Mouse (Mus musculus): ENCODE measurements around the gene Napepld. TPM values are rescaled to one million over a fixed set of nuclear protein-coding genes. Genes with fewer than 3 reads are reported as not detected.
"Not testable (repeated sequence)": the region's sequence is repeated elsewhere in the genome, so short reads cannot be mapped to it uniquely, and the experiment has no call there.

Napepld gene
- polyA plus RNA-seq, 1 experiment from 2014 or later = 2.6 TPM

DNA sequence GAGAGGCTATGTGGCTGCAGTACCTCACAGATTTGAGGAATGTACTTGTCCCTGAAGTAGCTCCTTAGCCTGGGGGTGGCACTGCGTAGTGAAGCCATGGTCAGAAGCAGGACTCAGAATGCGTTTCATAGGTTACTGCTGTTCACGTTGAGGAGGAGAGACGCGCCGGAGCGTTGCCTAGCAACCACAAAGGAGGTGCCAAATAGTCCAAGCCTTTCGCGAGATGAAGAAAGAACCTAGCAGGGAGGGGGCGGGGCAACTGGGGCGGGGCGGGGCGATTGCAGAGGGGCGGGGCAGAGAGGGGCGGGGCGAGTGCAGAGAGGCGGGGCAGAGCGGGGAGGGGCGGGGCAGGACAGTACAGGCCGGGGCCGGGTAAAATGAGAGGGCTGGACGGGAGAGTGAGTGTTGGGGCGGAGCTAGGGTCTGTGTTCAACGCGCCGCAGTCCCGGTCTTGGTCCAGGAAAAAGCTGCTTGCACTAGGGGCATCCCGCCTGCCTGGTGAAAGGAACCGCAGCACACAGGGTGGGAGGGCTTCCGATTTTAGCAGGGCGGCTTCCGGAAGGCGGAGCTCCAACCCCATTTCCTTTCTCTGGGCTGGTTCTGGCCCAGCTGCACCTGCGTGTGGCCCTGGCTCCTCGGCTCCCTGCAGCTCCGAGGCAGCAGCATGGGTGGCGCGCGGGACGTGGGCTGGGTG is 55.6 kb downstream of the Napepld start, which contains the start of the genes Fbxl13 and Armc10:
Fbxl13 (minus strand) TSS at position 196 of the 694 bp plus-strand sequence.
Armc10 (plus strand) TSS at position 375 of the 694 bp plus-strand sequence.
- ATAC-seq = peak; percentile 98
- peak within 1 kb of the TSS; percentile 86 for H3K27ac ChIP-seq (ENCODE audit: low read depth, low read length)
- H3K27me3 ChIP-seq (replicated peaks; ENCODE audit: control insufficient read depth, insufficient read depth, low read length) = no peaks in the 10 kb centered on the region
- peak within 1 kb of the TSS; percentile 79 for H3K4me2 ChIP-seq (ENCODE audit: low read length)
- H3K36me3 ChIP-seq (ENCODE audit: control insufficient read depth, insufficient read depth, low read length) = peaks cover 2% of the 10 kb centered on the region; the same call in 1 of the 2 replicates
- peaks cover 14% of the 10 kb centered on the region for H3K4me1 ChIP-seq (ENCODE audit: control insufficient read depth, insufficient read depth, low read depth, low read length)
- WGBS = 1% methylated on average over 33 of the region's 40 CpGs
- H3K9me3 ChIP-seq (ENCODE audit: control insufficient read depth, low read length) = no peaks in the 10 kb centered on the region
- peak within 1 kb of the TSS; percentile 91 for H3K4me3 ChIP-seq (ENCODE audit: low read length)
- H3K9ac ChIP-seq (ENCODE audit: low read depth, low read length) = peak within 1 kb of the TSS; percentile 91

DNA sequence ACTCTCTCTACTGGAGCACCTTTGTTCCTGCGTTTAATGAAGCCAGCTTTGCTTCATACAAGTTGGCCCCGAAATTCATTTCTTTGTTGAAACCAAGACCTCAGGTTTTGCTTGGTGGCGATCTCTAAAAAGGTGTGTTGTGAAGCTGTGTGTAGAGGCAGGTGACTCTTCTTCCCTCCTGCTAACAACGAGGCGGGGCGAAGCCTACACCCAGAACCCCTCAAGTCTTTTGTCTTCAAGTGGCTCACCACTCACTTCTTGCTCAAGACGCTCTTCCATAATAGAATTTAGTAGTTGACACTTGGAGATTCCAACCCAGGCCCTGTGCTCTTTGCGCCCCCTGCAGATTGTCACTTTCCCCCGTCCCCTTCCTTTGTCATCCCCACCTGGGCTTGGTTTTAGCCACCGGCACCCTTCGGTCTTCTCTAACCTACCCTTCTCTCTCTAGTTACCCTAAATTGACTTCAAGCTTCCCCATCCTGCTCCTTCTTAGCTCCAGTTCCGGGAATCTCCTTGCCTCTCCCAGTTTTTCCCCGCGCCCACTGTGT is 56.2 kb downstream of the Napepld start:
- peak overlapping the region; percentile 58 for H3K9ac ChIP-seq (ENCODE audit: low read depth, low read length)
- peak overlapping the region; percentile 91 for H3K4me3 ChIP-seq (ENCODE audit: low read length)
- H3K4me1 ChIP-seq (ENCODE audit: control insufficient read depth, insufficient read depth, low read depth, low read length) = peaks cover 14% of the 10 kb centered on the region
- peak overlapping the region; percentile 77 for H3K27ac ChIP-seq (ENCODE audit: low read depth, low read length)
- WGBS = 14% methylated on average over 14 of the region's 14 CpGs
- no peak; the same call in 1 of the 2 replicates for ATAC-seq
- no peaks in the 10 kb centered on the region for H3K36me3 ChIP-seq (ENCODE audit: control insufficient read depth, insufficient read depth, low read length)
- H3K4me2 ChIP-seq (ENCODE audit: low read length) = peak overlapping the region; percentile 79
- no peaks in the 10 kb centered on the region for H3K27me3 ChIP-seq (replicated peaks; ENCODE audit: control insufficient read depth, insufficient read depth, low read length)
- H3K9me3 ChIP-seq (ENCODE audit: control insufficient read depth, low read length) = no peaks in the 10 kb centered on the region

DNA sequence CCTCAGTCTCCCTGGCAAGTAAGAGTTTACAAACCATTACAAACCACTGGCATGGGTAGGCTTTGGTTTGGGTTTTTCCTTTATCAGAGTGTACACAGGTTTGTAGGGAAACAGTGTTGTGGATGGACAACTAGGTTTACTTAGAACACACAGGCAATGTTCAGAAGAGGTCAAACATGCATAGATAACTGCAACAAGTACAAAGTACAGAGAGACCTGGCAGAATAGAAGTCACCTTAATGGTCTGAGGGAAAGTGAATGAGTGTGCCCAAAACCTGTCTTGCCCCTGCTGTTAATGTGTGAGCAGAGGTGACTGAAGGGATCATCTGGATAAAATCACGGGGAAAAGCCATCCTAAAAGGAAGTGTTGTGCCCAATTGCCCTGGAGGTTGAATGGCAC is 57.6 kb downstream of the Napepld start:
- peaks cover 14% of the 10 kb centered on the region for H3K4me1 ChIP-seq (ENCODE audit: control insufficient read depth, insufficient read depth, low read depth, low read length)
- H3K9ac ChIP-seq (ENCODE audit: low read depth, low read length) = no peak overlapping the region
- ATAC-seq = no peak
- no peak overlapping the region for H3K4me3 ChIP-seq (ENCODE audit: low read length)
- no peaks in the 10 kb centered on the region for H3K36me3 ChIP-seq (ENCODE audit: control insufficient read depth, insufficient read depth, low read length)
- 50% methylated on average over 1 of the region's 1 CpGs for WGBS
- H3K9me3 ChIP-seq (ENCODE audit: control insufficient read depth, low read length) = no peaks in the 10 kb centered on the region
- no peak overlapping the region for H3K4me2 ChIP-seq (ENCODE audit: low read length)
- H3K27ac ChIP-seq (ENCODE audit: low read depth, low read length) = no peak overlapping the region
- no peaks in the 10 kb centered on the region for H3K27me3 ChIP-seq (replicated peaks; ENCODE audit: control insufficient read depth, insufficient read depth, low read length)

DNA sequence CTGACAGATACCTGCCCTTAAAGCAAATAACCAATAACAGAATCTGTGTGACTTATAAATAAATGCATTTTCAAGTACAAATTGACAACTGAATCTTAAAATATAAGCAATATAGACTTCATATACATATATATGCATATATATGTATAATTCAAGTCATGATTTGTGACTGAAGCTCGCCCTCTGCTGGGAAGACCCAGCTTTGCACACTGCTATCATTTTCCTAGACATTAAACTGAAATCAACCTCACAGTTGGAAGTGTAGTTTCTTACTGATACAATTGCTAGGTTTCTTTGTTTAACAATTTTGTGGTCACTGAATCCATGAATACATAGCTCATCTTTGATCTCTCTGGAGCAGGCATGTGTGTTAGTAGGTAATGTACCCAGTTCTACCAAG is 60.2 kb downstream of the Napepld start:
- Histone ChIP-seq H3K9me3 (ENCODE audit: control insufficient read depth, low read length) (no peaks in the 10 kb centered on the region), H3K36me3 (ENCODE audit: control insufficient read depth, insufficient read depth, low read length) (no peaks in the 10 kb centered on the region), H3K4me1 (ENCODE audit: control insufficient read depth, insufficient read depth, low read depth, low read length) (peaks cover 3% of the 10 kb centered on the region; the same call in 1 of the 2 replicates), H3K27me3 (replicated peaks; ENCODE audit: control insufficient read depth, insufficient read depth, low read length) (no peaks in the 10 kb centered on the region), H3K27ac (ENCODE audit: low read depth, low read length) (no peak overlapping the region), H3K4me3 (ENCODE audit: low read length) (no peak overlapping the region), H3K4me2 (ENCODE audit: low read length) (no peak overlapping the region), H3K9ac (ENCODE audit: low read depth, low read length) (no peak overlapping the region)
- ATAC-seq = no peak
- WGBS = 3% methylated on average over 1 of the region's 1 CpGs

DNA sequence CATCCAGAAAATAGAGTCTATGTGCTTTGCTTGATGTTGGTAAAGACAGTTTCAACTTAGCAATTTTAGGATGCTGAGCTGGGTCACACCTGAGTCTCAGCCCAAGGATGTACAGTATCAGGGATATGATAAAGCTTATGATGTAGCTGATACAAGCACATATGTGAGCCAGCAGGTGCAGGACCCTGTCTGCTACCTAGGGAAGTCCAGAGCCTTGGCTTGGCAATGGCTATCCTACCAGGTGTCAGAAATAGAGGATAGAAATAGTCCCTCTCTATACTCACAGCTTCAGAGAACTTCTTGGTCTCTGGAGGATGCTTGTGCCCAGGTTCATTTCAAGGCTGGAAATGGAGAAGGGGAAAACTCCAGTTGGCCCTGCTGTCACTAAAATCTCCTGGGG is 75.3 kb downstream of the Napepld start:
- Histone ChIP-seq H3K9me3 (ENCODE audit: control insufficient read depth, low read length) (no peaks in the 10 kb centered on the region), H3K9ac (ENCODE audit: low read depth, low read length) (no peak overlapping the region), H3K4me1 (ENCODE audit: control insufficient read depth, insufficient read depth, low read depth, low read length) (no peaks in the 10 kb centered on the region), H3K4me2 (ENCODE audit: low read length) (no peak overlapping the region), H3K27me3 (replicated peaks; ENCODE audit: control insufficient read depth, insufficient read depth, low read length) (no peaks in the 10 kb centered on the region), H3K36me3 (ENCODE audit: control insufficient read depth, insufficient read depth, low read length) (no peaks in the 10 kb centered on the region), H3K4me3 (ENCODE audit: low read length) (no peak overlapping the region), H3K27ac (ENCODE audit: low read depth, low read length) (no peak overlapping the region)
- no peak for ATAC-seq

DNA sequence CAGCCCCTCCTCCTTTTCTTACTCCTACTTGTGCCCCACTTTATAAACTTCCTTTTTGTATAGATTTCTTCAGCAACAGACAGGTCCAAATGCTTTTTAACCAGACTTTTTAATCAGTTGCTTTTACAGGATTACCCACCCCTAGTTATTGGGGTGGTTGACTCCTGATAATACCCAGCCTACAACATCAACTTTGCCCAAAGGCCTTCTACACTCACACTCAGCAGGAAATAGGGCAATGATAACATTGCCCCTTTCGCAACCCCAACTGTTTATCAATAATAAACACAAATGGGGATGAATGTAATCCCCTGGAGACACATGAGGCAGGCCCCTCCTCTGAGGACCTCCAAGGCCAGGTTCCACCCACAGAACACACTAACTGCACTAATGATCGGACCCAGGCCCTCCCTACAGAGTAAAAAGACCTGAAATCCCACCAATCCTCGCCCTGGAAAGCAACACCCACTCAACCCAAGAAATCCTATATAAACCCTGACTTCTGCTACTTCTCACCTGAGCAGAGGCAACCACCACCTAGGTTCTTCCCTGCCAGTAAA is 84.7 kb downstream of the Napepld start:
- Histone ChIP-seq H3K4me2 (ENCODE audit: low read length) (no peak overlapping the region), H3K27me3 (replicated peaks; ENCODE audit: control insufficient read depth, insufficient read depth, low read length) (no peaks in the 10 kb centered on the region), H3K4me3 (ENCODE audit: low read length) (no peak overlapping the region), H3K9me3 (ENCODE audit: control insufficient read depth, low read length) (no peaks in the 10 kb centered on the region), H3K9ac (ENCODE audit: low read depth, low read length) (no peak overlapping the region), H3K4me1 (ENCODE audit: control insufficient read depth, insufficient read depth, low read depth, low read length) (no peaks in the 10 kb centered on the region), H3K27ac (ENCODE audit: low read depth, low read length) (no peak overlapping the region), H3K36me3 (ENCODE audit: control insufficient read depth, insufficient read depth, low read length) (no peaks in the 10 kb centered on the region)
- no peak for ATAC-seq
- WGBS = 82% methylated on average over 3 of the region's 3 CpGs

DNA sequence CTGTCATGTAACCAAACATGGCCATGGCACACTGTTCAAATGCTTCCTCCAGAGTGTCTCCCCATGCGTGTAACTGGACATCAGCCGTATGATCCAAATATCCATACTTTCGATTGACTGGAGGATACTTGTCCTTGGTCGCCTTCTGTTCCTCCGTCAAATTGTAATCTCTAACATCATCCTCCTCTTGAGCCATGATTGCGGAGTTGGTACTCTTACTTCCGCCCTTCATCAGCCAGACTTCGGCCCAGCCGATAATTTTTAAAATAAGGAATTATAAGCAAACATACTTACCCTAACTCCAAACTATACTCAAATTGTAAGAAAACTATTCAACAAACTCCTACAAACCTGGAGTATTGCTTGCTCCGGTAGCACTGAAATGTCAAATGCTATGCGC is 86.9 kb downstream of the Napepld start:
- WGBS = 96% methylated on average over 11 of the region's 11 CpGs
- H3K27me3 ChIP-seq (replicated peaks; ENCODE audit: control insufficient read depth, insufficient read depth, low read length); H3K4me1 ChIP-seq (ENCODE audit: control insufficient read depth, insufficient read depth, low read depth, low read length); H3K9ac ChIP-seq (ENCODE audit: low read depth, low read length); H3K36me3 ChIP-seq (ENCODE audit: control insufficient read depth, insufficient read depth, low read length); H3K4me2 ChIP-seq (ENCODE audit: low read length); H3K27ac ChIP-seq (ENCODE audit: low read depth, low read length); ATAC-seq; H3K4me3 ChIP-seq (ENCODE audit: low read length); H3K9me3 ChIP-seq (ENCODE audit: control insufficient read depth, low read length): not testable (repeated sequence)

Other genes with a start within 250 kb of the Napepld start
- gene Lrrc17, start 157.8 kb downstream of the Napepld start, polyA plus RNA-seq (2015; fragmentation: Nextera tagmentation; extraction: Ambion mirVana) = 5.7 and 8.5 TPM in 2 replicates
- gene Fbxl13, start 55.8 kb downstream of the Napepld start, polyA plus RNA-seq (2015; fragmentation: Nextera tagmentation; extraction: Ambion mirVana) = 0.10 and 0.21 TPM in 2 replicates
- 40.5 and 45.3 TPM in 2 replicates for gene Armc10, start 55.6 kb downstream of the Napepld start, polyA plus RNA-seq (2015; fragmentation: Nextera tagmentation; extraction: Ambion mirVana)
- gene Pmpcb, start 35.7 kb upstream of the Napepld start, polyA plus RNA-seq (2015; fragmentation: Nextera tagmentation; extraction: Ambion mirVana) = 69.2 and 72.0 TPM in 2 replicates
- 56.6 and 66.3 TPM in 2 replicates for gene Dnajc2, start 83.9 kb upstream of the Napepld start, polyA plus RNA-seq (2015; fragmentation: Nextera tagmentation; extraction: Ambion mirVana)
- gene Psmc2, start 83.9 kb upstream of the Napepld start, polyA plus RNA-seq (2015; fragmentation: Nextera tagmentation; extraction: Ambion mirVana) = 183 and 187 TPM in 2 replicates
- gene Slc26a5, start 164.2 kb upstream of the Napepld start, polyA plus RNA-seq (2015; fragmentation: Nextera tagmentation; extraction: Ambion mirVana) = 0.15 and 0.29 TPM in 2 replicates